Mouse (Mus musculus) C3H10T1/2 (cell line): ENCODE data around the gene Skint1. TPM values are rescaled to one million over a fixed set of nuclear protein-coding genes. Genes with fewer than 3 reads are reported as not detected.

ENCODE experiments used
- polyA plus RNA-seq, 2 experiments: library from polyadenylated mRNA; unstranded; fragments of >200 nt; fragmentation: generic; extraction: Trizol; gene quantifications; one replicate each; pipeline ENCODE4 v1.2.1; 2012; ENCODE audit warnings: missing spikeins in 2 of 2

The Skint1 gene
- not detected for polyA plus RNA-seq

GRCm38 (mm10) chr4:112005969-112006368 lies at the start of gene Skint1:
Gene Skint1, plus strand, starts transcription at chr4:112006269.

DNA sequence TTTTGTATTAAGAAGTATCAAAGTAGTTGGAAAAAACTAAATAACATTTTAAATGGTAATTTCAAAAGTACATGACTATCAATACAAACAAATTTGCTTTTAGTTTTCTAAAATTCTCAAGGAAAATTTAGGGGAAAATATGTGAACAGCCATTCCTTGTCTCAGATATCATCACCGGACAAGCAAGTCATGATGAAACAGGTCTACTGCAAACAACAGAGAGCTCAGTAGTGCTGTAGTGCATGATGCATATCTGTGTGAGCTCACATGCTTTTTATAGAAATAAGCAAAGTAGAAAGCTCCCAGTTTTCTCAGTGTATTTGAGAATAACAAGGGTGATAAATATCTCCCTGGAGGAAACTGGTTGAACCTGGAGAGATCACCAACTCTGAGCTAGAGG lies 33.4 kb upstream of the Skint1 start, which contains the start of gene Skint7:
Gene Skint7, plus strand, starts transcription at position 301 of the 400 bp plus-strand sequence.

DNA sequence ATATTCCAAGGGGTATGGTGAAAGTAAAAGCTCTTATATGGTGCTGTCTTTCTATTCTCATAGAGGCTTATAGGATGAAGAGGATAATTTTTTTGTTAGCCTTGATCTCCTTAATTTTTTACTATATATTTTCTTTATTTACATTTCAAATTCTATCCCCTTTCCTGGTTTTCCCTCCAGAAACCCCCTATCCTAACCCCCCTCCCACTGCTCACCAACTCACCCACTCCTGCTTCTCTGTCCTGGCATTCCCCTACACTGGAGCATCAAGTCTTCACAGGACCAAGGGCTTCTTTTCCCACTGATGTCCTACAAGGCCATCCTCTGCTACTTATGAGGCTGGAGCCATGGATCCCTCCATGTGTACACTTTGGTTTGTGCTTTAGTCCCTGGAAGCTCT lies 65.6 kb downstream of the Skint1 start, which contains the start of gene Skint4:
Gene Skint4, plus strand, starts transcription at position 301 of the 400 bp plus-strand sequence.

Other genes with a start within 250 kb of the Skint1 start
- under 1 TPM in 1 of 2 experiments, not detected in 1; 0.02 TPM for gene Slc5a9, start 103.4 kb upstream of the Skint1 start, polyA plus RNA-seq
- not detected for gene Skint8, start 86.9 kb upstream of the Skint1 start, polyA plus RNA-seq
- gene Skint7, start 33.3 kb upstream of the Skint1 start, polyA plus RNA-seq: not detected
- not detected for gene Skint4, start 65.7 kb downstream of the Skint1 start, polyA plus RNA-seq
- gene Skint3, start 226.0 kb downstream of the Skint1 start, polyA plus RNA-seq: not detected